12 mouse cellular contexts compared by ENCODE assay signal in genomic region chr2:44559242-44559944, GRCm38 (mm10).
DNase-seq lines count a peak whose midpoint lies in the region; ATAC-seq and TF ChIP-seq lines count a peak whose summit lies in the region.
"Had no signal": no experiment of that assay in that cellular context is flagged by ENCODE, and none has a peak within 500 bp of the region (broad histone marks: within the 10 kb centered on the region; RNA-seq: fewer than 3 reads in every experiment).

No protein-coding gene starts in this region.

- ATAC-seq in midbrain, embryonic 16.5 days = no peak
- ATAC-seq: Patski had no signal

- no peak overlapping the region for H3K4me2 ChIP-seq in midbrain, embryonic 16.5 days (ENCODE audit: low read length)

- no peaks in the 10 kb centered on the region; the same call in none of the 2 replicates for H3K27me3 ChIP-seq in midbrain, embryonic 16.5 days (ENCODE audit: control insufficient read depth, insufficient read depth, low read depth, low read length)
- H3K27me3 ChIP-seq: Patski had no signal

- TF ChIP-seq POLR2A in embryonic fibroblast, embryonic 13.5 days (IDR thresholded peaks at IDR 0.05; ENCODE audit: low read depth, low read length) = no peak

- H3K4me3 ChIP-seq in embryonic fibroblast, embryonic 13.5 days (ENCODE audit: insufficient read depth, low read length) = no peak overlapping the region
- no peak overlapping the region for H3K4me3 ChIP-seq in midbrain, embryonic 16.5 days (ENCODE audit: low read depth, low read length)

- no peaks in the 10 kb centered on the region for H3K36me3 ChIP-seq in midbrain, embryonic 16.5 days (ENCODE audit: control insufficient read depth, insufficient read depth, low read length)

- intact Hi-C loops in heart, postnatal 10 days (cut with DNase I) = loop anchor here (10.0 kb wide), 2 partner anchors 545 to 1885 kb away; no protein-coding TSS in a partner anchor
- intact Hi-C loops in heart, postnatal 14 days (cut with DNase I) = loop anchor here (5.0 kb wide), 1 partner anchor 553 kb away; no protein-coding TSS in a partner anchor

- peaks cover 9% of the 10 kb centered on the region for H3K4me1 ChIP-seq in embryonic fibroblast, embryonic 13.5 days (ENCODE audit: control insufficient read depth, insufficient read depth, low read length)
- H3K4me1 ChIP-seq in midbrain, embryonic 16.5 days (ENCODE audit: control insufficient read depth, insufficient read depth, low read length) = peaks cover 10% of the 10 kb centered on the region

- H3K27ac ChIP-seq in embryonic fibroblast, embryonic 13.5 days (ENCODE audit: insufficient read depth, low read length) = peak overlapping the region; percentile 80
- no peak overlapping the region for H3K27ac ChIP-seq in midbrain, embryonic 16.5 days (ENCODE audit: low read length)

- WGBS in midbrain, embryonic 16.5 days = 56% methylated on average over 6 of the region's 6 CpGs

- no peak overlapping the region for H3K9ac ChIP-seq in midbrain, embryonic 16.5 days (ENCODE audit: low read depth, low read length)

- peak; percentile 32 to 37 for DNase-seq in heart, postnatal 10 days
- DNase-seq in heart, postnatal 14 days = no peak
- DNase-seq in 3T3-L1 (ENCODE audit: low read depth, low spot score) = peak; percentile 53
- peak; percentile 46 for DNase-seq in lung, postnatal 10 days
- DNase-seq in urinary bladder, postnatal 14 days (ENCODE audit: low spot score) = no peak
- DNase-seq in MN1 (ENCODE audit: low spot score) = no peak
- DNase-seq: adrenal gland, postnatal 25 days; cerebellum, adult 11 months; midbrain, embryonic 14.5 days had no signal

- H3K9me3 ChIP-seq in midbrain, embryonic 16.5 days (replicated peaks; ENCODE audit: control insufficient read depth, low read length, poor library complexity, severe bottlenecking) = no peaks in the 10 kb centered on the region

- TF ChIP-seq CTCF in embryonic fibroblast, embryonic 13.5 days (IDR thresholded peaks at IDR 0.05; ENCODE audit: borderline replicate concordance, insufficient read depth, low read length) = no peak

Comparison
In these comparisons a context has a peak if more than half of its experiments do, and no peak if none do; other contexts are left out.
1. DNase-seq: peak in heart, postnatal 10 days (2 of 2), 3T3-L1 (single experiment) and lung, postnatal 10 days (single experiment); none in heart, postnatal 14 days (0 of 2), urinary bladder, postnatal 14 days (single experiment) and MN1 (single experiment).